Mouse (Mus musculus): Measurements from ENCODE around the gene Zfp131.

- TF ChIP-seq CTCF (IDR thresholded peaks at IDR 0.05; ENCODE audit: low read depth, low read length) (no peak), EP300 (IDR thresholded peaks at IDR 0.05; ENCODE audit: insufficient read depth, low read depth, low read length) (no peak), POLR2A (IDR thresholded peaks at IDR 0.05; ENCODE audit: insufficient read depth, low read length) (no peak)
Observed at GRCm38 (mm10) chr13:119766480-119766879, 24.2 kb downstream of the Zfp131 start.

Measured in ES-Bruce4 (cell line).